ENCODE assay signal across 1 mouse cellular context in the genomic region with DNA sequence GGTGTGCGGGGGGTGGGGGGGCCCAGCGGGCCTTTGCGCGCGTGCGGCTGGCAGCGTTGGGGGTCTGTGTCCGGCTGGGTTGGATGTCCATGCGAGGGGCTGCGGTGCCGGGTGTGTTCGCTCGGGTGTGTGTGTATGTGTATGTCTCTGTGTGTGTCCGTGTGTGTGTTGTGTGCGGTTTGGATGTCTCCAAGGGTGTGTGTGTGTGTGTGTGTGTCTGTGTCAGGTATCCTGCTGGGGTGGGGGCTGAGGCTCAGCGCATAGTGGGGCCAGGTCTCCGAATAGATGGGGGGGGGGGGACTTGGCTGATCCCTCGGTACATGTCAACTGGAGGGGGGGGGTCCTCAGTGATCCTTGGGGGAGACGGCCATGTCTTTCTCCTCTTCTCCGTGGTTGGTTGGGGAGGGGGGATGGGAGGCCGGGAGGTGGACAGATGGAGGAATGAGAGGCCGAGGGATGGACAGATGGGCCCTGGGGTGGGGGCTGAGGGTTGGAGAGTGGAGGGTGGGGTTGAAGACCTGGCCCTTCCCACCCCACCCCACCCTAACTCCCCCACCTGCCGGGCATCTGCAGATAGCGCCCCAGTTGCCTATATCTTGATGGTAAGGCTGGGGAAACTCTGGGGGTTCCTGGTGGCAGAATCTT.
TF ChIP-seq lines count a peak whose summit lies in the region.

No protein-coding gene starts in this region.

TF ChIP-seq in CH12.LX, 34 proteins besides CTCF, POLR2A, EP300 and RAD21:
- TF ChIP-seq USF1 (IDR thresholded peaks at IDR 0.05; ENCODE audit: low read depth, low read length) (no peak), NELFE (IDR thresholded peaks at IDR 0.05; ENCODE audit: low read depth, low read length) (no peak), MAX (IDR thresholded peaks at IDR 0.05; ENCODE audit: low read length) (no peak), JUN (IDR thresholded peaks at IDR 0.05; ENCODE audit: insufficient read depth, low read depth, low read length) (no peak), MEF2A (IDR thresholded peaks at IDR 0.05; ENCODE audit: borderline replicate concordance, low read depth, low read length) (no peak), MAFK (IDR thresholded peaks at IDR 0.05; ENCODE audit: insufficient replicate concordance, low read length) (no peak), SIN3A (IDR thresholded peaks at IDR 0.05; ENCODE audit: low read length) (no peak), HCFC1 (IDR thresholded peaks at IDR 0.05; ENCODE audit: low read depth, low read length) (no peak), MAZ (IDR thresholded peaks at IDR 0.05; ENCODE audit: low read depth, low read length) (no peak), NRF1 (IDR thresholded peaks at IDR 0.05; ENCODE audit: low read depth, low read length) (no peak), ELF1 (IDR thresholded peaks at IDR 0.05; ENCODE audit: low read depth, low read length) (no peak), RCOR1 (conservative IDR thresholded peaks at IDR 0.05; ENCODE audit: low read depth, low read length) (no peak)
